Mouse (Mus musculus) limb, embryonic 11.5 days (tissue): ENCODE results near the gene Timd2. TPM values are rescaled to one million over a fixed set of nuclear protein-coding genes. Genes with fewer than 3 reads are reported as not detected.
"Not testable (repeated sequence)": the region's sequence is repeated elsewhere in the genome, so short reads cannot be mapped to it uniquely, and the experiment has no call there.

ENCODE experiments used
- ATAC-seq: fragments of 200-750 bp; cut with Nextera tagmentation; 2 replicates; pipeline ENCODE4 v1.8.0; 2017; ENCODE audit warnings: low read depth; ENCODE audit not compliant: insufficient number of reproducible peaks, low FRiP score, low TSS enrichment
- DNase-seq: peaks from one replicate; pipeline ENCODE4 v3.0.0-alpha.2; 2015; ENCODE audit warnings: low spot score
- H3K27ac ChIP-seq: fragments of 300-500 bp; sonication (generic); replicated peaks from 2 replicates; pipeline ENCODE4 v1.5.1; 2014; ENCODE audit warnings: low read depth, mild to moderate bottlenecking, low read length
- H3K27me3 ChIP-seq: fragments of 300-500 bp; sonication (generic); 2 replicates; pipeline ENCODE4 v1.6.1; 2014; ENCODE audit warnings: mild to moderate bottlenecking, low read length, mixed read lengths; ENCODE audit not compliant: control insufficient read depth, insufficient read depth
- H3K36me3 ChIP-seq: fragments of 300-500 bp; sonication (generic); 2 replicates; pipeline ENCODE4 v1.6.1; 2014; ENCODE audit warnings: mild to moderate bottlenecking, low read length, moderate library complexity, mixed read lengths; ENCODE audit not compliant: control insufficient read depth, insufficient read depth
- H3K4me1 ChIP-seq: fragments of 300-500 bp; sonication (generic); 2 replicates; pipeline ENCODE4 v1.6.1; 2014; ENCODE audit warnings: low read length, mixed read lengths; ENCODE audit not compliant: control insufficient read depth, insufficient read depth
- H3K4me2 ChIP-seq: fragments of 300-500 bp; sonication (generic); 2 replicates; pipeline ENCODE4 v1.6.1; 2014; ENCODE audit warnings: low read depth, mild to moderate bottlenecking, moderate library complexity; ENCODE audit not compliant: severe bottlenecking
- H3K4me3 ChIP-seq: fragments of 300-500 bp; sonication (generic); 2 replicates; pipeline ENCODE4 v1.5.1; 2014; ENCODE audit warnings: low read depth, low read length
- H3K9ac ChIP-seq: fragments of 300-500 bp; sonication (generic); 2 replicates; pipeline ENCODE4 v1.6.1; 2014; ENCODE audit warnings: mild to moderate bottlenecking, low read length
- H3K9me3 ChIP-seq: fragments of 300-500 bp; sonication (generic); 2 replicates; pipeline ENCODE4 v1.6.1; 2016; ENCODE audit warnings: low read length; ENCODE audit not compliant: control insufficient read depth
- WGBS: fragments of 180-500 bp; shearing (Covaris S2); extraction: QIAGEN DNeasy Blood & Tissue Kit; methylation state at CpG from one replicate; pipeline ENCODE4 v1.1.7; 2014; 5-methylcytosine and 5-hydroxymethylcytosine counted together
- polyA plus RNA-seq: library from polyadenylated mRNA; unstranded; fragments of >200 nt; fragmentation: Nextera tagmentation; extraction: Ambion mirVana; gene quantifications from 2 replicates; pipeline ENCODE4 v1.2.1, GENCODE M21; 2014

The Timd2 gene
- polyA plus RNA-seq, 1 experiment from 2014 or later: 0.07 TPM

DNA sequence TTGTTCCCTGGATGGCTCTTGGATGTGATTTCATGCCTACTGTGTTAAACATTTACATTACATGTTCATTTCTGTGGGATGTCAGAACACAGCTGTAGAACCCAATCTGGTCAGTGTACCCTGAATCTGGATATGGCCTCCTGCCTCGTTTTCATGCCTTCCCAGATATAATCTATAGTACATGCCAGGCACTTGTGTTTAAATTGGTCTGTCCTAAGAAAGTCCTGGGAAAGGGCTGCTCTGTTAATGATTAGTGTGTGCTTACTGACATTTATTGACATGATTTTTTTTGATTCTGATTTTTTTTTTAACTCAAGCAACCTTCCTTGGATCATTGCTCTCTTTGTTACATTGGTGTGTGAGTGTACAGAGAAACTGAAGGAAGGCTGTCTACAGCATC is 27.8 kb upstream of the Timd2 start:
- no peak overlapping the region for H3K4me2 ChIP-seq
- ATAC-seq: no peak
- no peaks in the 10 kb centered on the region for H3K27me3 ChIP-seq
- H3K9me3 ChIP-seq: no peaks in the 10 kb centered on the region
- no peak overlapping the region for H3K27ac ChIP-seq
- H3K4me3 ChIP-seq: no peak overlapping the region
- H3K9ac ChIP-seq: no peak overlapping the region
- no peaks in the 10 kb centered on the region for H3K36me3 ChIP-seq
- DNase-seq: no peak
- H3K4me1 ChIP-seq: no peaks in the 10 kb centered on the region
- WGBS: 65% methylated on average over 1 of the region's 1 CpGs

DNA sequence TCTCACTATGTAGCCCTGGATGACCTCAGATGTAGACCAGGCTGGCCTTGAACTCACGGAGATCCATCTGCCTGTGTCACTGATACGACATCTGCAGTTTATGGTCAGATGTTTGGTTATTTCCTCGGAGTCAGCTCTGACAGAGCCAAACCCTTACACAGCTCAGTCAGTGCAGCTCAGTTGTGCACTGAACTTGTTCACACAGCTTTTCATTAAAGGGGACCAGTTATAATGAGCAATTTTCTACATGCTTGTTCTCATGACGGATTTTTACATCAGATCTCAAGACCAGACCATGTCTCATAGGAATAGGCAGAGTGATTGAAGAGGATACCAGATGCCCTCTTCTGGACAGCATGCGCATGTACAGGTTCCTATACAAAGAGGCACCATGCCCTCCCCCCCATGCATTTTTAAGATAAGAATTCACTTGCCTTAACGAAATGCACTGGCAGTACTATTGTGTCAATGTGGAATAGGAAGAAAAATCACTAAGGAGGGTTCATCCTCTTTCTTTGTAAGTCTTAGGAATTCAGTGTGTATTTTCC is 26.5 kb upstream of the Timd2 start:
- Histone ChIP-seq H3K4me1 (no peaks in the 10 kb centered on the region), H3K36me3 (no peaks in the 10 kb centered on the region), H3K9me3 (no peaks in the 10 kb centered on the region), H3K27ac (no peak overlapping the region), H3K4me2 (no peak overlapping the region), H3K9ac (no peak overlapping the region), H3K27me3 (no peaks in the 10 kb centered on the region), H3K4me3 (no peak overlapping the region)
- 66% methylated on average over 6 of the region's 6 CpGs for WGBS
- ATAC-seq: no peak
- DNase-seq: no peak

DNA sequence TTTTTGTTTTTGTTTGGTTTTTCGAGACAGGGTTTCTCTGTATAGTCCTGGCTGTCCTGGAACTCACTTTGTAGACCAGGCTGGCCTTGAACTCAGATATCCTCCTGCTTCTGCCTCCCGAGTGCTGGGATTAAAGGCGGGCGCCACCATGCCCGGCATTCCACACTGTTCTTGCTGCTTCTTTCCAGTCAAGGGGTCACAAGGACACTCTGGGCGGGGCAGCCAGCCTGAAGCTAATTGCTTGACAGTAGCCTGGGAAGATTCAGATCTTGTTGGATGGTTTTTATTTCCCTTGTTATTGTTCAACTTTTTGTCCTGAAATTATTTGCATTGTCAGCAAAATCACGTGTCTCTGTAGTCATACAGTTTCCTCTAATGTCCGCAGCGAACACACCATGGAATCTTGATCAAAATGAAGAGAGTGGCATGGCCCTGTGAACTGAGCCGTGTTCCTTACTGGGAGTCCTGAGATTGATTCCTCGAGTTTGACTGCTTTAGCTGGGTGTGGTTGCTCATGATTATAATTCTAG is 24.7 kb upstream of the Timd2 start:
- H3K9me3 ChIP-seq: no peaks in the 10 kb centered on the region
- WGBS: 85% methylated on average over 11 of the region's 11 CpGs
- H3K4me2 ChIP-seq: no peak overlapping the region
- no peaks in the 10 kb centered on the region for H3K36me3 ChIP-seq
- DNase-seq: no peak
- no peaks in the 10 kb centered on the region for H3K4me1 ChIP-seq
- no peak for ATAC-seq
- no peak overlapping the region for H3K9ac ChIP-seq
- H3K27me3 ChIP-seq: no peaks in the 10 kb centered on the region
- no peak overlapping the region for H3K27ac ChIP-seq
- no peak overlapping the region for H3K4me3 ChIP-seq

DNA sequence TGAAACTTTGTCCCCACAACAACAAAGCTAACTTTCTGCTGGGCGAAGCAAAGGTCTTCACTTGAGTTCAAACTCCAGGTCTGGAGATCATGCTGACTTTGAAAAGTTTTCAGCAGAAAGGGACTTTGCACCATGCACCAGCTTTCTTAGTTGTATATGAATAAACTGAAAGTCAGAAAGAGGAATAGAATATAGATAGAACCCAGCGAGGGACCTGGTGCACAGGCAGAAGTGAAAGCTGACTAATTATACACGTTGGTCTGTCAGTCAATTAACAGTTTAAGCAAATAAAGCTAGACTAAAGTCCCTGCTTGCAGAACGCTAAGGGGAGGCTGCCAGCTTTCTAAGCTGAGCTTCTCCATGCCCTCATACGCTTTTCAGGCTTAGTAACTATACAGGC is 8.0 kb downstream of the Timd2 start:
- H3K4me3 ChIP-seq: no peak overlapping the region
- ATAC-seq: no peak
- 83% methylated on average over 5 of the region's 5 CpGs for WGBS

DNA sequence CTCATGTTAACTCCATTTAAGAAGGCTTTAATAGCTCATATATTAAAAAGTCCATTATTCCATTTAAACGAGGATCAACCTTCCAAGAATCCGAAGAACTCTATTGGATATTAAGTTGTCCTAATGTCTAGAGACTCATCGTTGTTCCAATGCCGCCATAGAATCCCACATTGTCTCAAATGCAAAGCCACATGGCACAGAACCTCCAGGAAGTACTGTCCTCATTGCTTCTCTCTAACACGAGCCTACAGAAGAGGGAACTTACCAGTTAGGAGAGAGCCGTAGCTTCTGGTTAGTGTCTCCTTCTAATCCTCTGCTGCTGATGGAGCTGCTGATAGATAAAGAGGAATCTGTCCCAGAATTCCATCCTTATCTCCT is 8.6 kb downstream of the Timd2 start:
- H3K4me1 ChIP-seq: no peaks in the 10 kb centered on the region
- H3K9me3 ChIP-seq: no peaks in the 10 kb centered on the region
- H3K9ac ChIP-seq: no peak overlapping the region
- no peaks in the 10 kb centered on the region for H3K27me3 ChIP-seq
- DNase-seq (no peak), ATAC-seq (no peak)
- H3K4me3 ChIP-seq: no peak overlapping the region
- no peak overlapping the region for H3K27ac ChIP-seq
- 92% methylated on average over 6 of the region's 6 CpGs for WGBS
- no peaks in the 10 kb centered on the region for H3K36me3 ChIP-seq
- H3K4me2 ChIP-seq: no peak overlapping the region

More for the DNA sequence above, 8.0 kb downstream of the Timd2 start:
- Histone ChIP-seq H3K9ac (no peak overlapping the region), H3K27me3 (no peaks in the 10 kb centered on the region), H3K27ac (no peak overlapping the region), H3K4me1 (no peaks in the 10 kb centered on the region), H3K4me2 (no peak overlapping the region), H3K9me3 (no peaks in the 10 kb centered on the region), H3K36me3 (no peaks in the 10 kb centered on the region)
- DNase-seq: no peak

DNA sequence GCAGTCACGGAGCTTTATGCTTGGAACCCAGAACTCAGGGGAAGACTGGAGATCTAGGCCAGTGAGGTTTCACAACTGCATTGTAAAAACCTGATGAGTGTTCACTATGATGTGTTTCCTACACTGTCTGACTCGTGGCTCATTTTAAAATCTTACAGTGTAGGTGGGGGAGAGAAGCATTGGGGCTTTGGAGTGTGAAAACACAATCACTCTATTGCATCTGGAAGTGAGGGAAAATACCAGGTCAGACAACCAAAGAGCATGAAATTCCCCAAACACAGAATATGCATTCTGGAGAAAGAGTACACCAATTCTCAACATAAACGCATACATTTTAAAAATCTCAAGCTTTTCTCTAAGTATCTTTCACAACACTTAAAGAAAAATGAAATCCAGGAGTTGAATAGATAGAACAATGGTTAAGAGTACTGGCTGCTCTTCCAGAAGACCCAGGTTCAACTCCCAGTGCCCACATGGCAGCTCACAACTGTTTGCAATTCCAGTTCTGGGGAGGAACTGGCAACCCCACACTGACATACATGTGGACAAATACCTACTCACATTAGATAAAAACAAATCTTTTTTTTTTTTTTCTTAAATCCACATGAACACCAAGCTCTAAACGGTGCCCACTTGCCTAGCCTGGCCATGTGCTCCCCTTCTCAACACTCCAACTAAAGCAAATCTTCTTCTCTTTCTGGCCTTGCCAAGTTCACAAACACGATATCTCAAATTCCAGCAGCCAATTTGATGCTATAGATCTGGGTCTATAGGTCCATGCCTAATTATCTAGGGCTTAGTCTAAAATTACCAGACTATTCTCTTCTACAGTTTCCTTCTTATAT is 9.2 kb downstream of the Timd2 start:
- Histone ChIP-seq H3K4me2 (no peak overlapping the region), H3K9ac (no peak overlapping the region), H3K9me3 (no peaks in the 10 kb centered on the region), H3K4me1 (no peaks in the 10 kb centered on the region), H3K27ac (no peak overlapping the region), H3K4me3 (no peak overlapping the region), H3K36me3 (no peaks in the 10 kb centered on the region), H3K27me3 (no peaks in the 10 kb centered on the region)
- DNase-seq: no peak
- 84% methylated on average over 5 of the region's 5 CpGs for WGBS
- no peak for ATAC-seq

DNA sequence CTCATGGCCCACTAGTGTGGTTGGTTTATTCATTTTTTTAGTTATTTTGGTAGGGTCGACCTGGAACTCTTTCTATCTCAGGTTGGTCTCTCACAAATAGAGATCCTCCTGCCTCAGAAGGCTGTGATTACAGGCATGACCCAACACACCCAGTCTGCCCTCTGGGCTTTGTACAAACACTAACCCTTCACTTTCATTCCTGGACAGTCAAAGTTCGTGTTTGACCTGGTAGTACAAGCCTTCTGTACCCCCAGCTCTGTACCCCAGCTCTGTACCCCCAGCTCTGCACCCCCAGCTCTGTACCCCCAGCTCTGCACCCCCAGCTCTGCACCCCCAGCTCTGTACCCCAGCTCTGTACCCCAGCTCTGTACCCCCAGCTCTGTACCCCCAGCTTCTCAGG is 11.0 kb downstream of the Timd2 start:
- not testable (repeated sequence) for H3K9me3 ChIP-seq, H3K27ac ChIP-seq, H3K9ac ChIP-seq, H3K27me3 ChIP-seq, ATAC-seq, H3K4me3 ChIP-seq, H3K36me3 ChIP-seq, DNase-seq, H3K4me2 ChIP-seq, H3K4me1 ChIP-seq
- 77% methylated on average over 2 of the region's 2 CpGs for WGBS

DNA sequence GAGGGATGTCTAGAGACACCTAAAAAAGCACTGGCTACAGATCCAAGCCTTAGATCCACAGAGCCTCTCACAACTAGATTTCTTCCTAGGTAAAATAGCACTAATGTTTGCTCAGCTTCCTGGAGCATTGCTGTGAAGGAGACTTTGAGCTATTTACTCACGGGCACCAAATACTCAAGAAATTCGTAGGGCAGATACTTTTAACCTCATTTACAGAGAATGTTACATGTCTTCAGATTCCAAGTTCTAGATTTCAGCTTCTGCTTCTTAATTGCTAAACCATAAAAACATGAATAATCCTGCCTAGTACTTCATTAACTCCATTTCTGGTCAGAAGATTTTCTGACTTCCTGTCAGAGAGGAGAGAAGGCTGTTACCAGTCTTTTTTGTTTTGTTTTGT is 16.7 kb downstream of the Timd2 start:
- 94% methylated on average over 2 of the region's 2 CpGs for WGBS
- H3K27me3 ChIP-seq: no peaks in the 10 kb centered on the region

More for the DNA sequence above, 16.7 kb downstream of the Timd2 start:
- no peak overlapping the region for H3K4me2 ChIP-seq
- no peak for DNase-seq
- H3K9me3 ChIP-seq: no peaks in the 10 kb centered on the region
- H3K36me3 ChIP-seq: no peaks in the 10 kb centered on the region
- no peak overlapping the region for H3K9ac ChIP-seq
- H3K27ac ChIP-seq: no peak overlapping the region
- H3K4me3 ChIP-seq: no peak overlapping the region
- H3K4me1 ChIP-seq: no peaks in the 10 kb centered on the region
- ATAC-seq: no peak
